Mouse (Mus musculus) liver, embryonic 14.5 days (tissue): ENCODE results near the gene Cdrt4. TPM values are rescaled to one million over a fixed set of nuclear protein-coding genes. Genes with fewer than 3 reads are reported as not detected.

Experiments
- ATAC-seq: fragments of 200-750 bp; cut with Nextera tagmentation; 2 replicates; pipeline ENCODE4 v1.8.0; 2017; ENCODE audit warnings: moderate number of reproducible peaks, mild to moderate bottlenecking, moderate library complexity; ENCODE audit not compliant: insufficient read depth
- DNase-seq, 3 experiments: peaks; one replicate each; pipeline ENCODE4 v3.0.0-alpha.2; 2012 to 2013; ENCODE audit warnings: low read depth in 3 of 3, low spot score in 3 of 3
- H3K27ac ChIP-seq: fragments of 300-500 bp; sonication (generic); 2 replicates; pipeline ENCODE4 v1.5.1; 2014; ENCODE audit warnings: moderate library complexity, mild to moderate bottlenecking, control low read depth, inconsistent platforms
- H3K27me3 ChIP-seq: fragments of 300-500 bp; sonication (generic); 2 replicates; pipeline ENCODE4 v1.6.1; 2014; ENCODE audit warnings: mild to moderate bottlenecking, low read length, moderate library complexity; ENCODE audit not compliant: control insufficient read depth, insufficient read depth
- H3K36me3 ChIP-seq: fragments of 300-500 bp; sonication (generic); replicated peaks from 2 replicates; pipeline ENCODE4 v1.6.1; 2014; ENCODE audit warnings: low read depth; ENCODE audit not compliant: control insufficient read depth, insufficient read depth
- H3K4me1 ChIP-seq, 2 experiments: fragments of 200-500 bp in 1 of 2; fragments of 300-500 bp in 1 of 2; sonication (generic) in 1 of 2; replicated peaks; 2 replicates each; pipeline ENCODE4 v1.6.1; 2012 to 2014; ENCODE audit warnings: antibody characterized with exemption in 1 of 2, inconsistent platforms in 1 of 2, low read length in 1 of 2; ENCODE audit not compliant: control insufficient read depth in 2 of 2, insufficient read depth in 2 of 2
- H3K4me2 ChIP-seq: fragments of 300-500 bp; sonication (generic); 2 replicates; pipeline ENCODE4 v1.6.1; 2014; ENCODE audit warnings: low read depth, mild to moderate bottlenecking, control low read depth, moderate library complexity
- H3K4me3 ChIP-seq, 2 experiments: fragments of 200-500 bp in 1 of 2; fragments of 300-500 bp in 1 of 2; sonication (generic) in 1 of 2; 2 replicates each; pipeline ENCODE4 v1.5.1; 2012 to 2014; ENCODE audit warnings: low read depth in 2 of 2, low read length in 2 of 2, mild to moderate bottlenecking in 2 of 2, control low read depth in 1 of 2, inconsistent platforms in 1 of 2, moderate library complexity in 1 of 2; ENCODE audit not compliant: insufficient read depth in 1 of 2
- H3K9ac ChIP-seq: fragments of 300-500 bp; sonication (generic); replicated peaks from 2 replicates; pipeline ENCODE4 v1.6.1; 2014; ENCODE audit warnings: mild to moderate bottlenecking, control low read depth, moderate library complexity
- H3K9me3 ChIP-seq: fragments of 300-500 bp; sonication (generic); 2 replicates; pipeline ENCODE4 v1.6.1; 2016; ENCODE audit warnings: low read length, mixed read lengths; ENCODE audit not compliant: control insufficient read depth
- CTCF ChIP-seq: IDR thresholded peaks from 2 replicates; pipeline ENCODE4 v1.5.1; 2016; ENCODE audit warnings: antibody characterized with exemption, low read depth, control low read depth
- EP300 ChIP-seq: IDR thresholded peaks from 2 replicates; pipeline ENCODE4 v1.6.1; 2016; ENCODE audit warnings: antibody characterized with exemption, low read depth
- WGBS: fragments of 180-500 bp; shearing (Covaris S2); extraction: QIAGEN DNeasy Blood & Tissue Kit; methylation state at CpG from one replicate; pipeline ENCODE4 v1.1.7; 2014; ENCODE audit not compliant: insufficient replicate concordance; 5-methylcytosine and 5-hydroxymethylcytosine counted together
- polyA plus RNA-seq, 2 experiments: library from polyadenylated mRNA; depleted of rRNA in 1 of 2; stranded (reverse) in 1 of 2; unstranded in 1 of 2; fragments of >200 nt; fragmentation: Nextera tagmentation in 1 of 2; extraction: Ambion mirVana in 1 of 2; gene quantifications; 2 replicates each; pipeline versions ENCODE4 v1.2.1 to v1.2.3; 2012 to 2014

Cdrt4 gene
- polyA plus RNA-seq, 2 experiments, result not detected

GRCm38 (mm10) chr11:62995066-62995754, 44.2 kb downstream of the Cdrt4 start:
- Histone ChIP-seq H3K4me2 (no peak overlapping the region), H3K9me3 (no peaks in the 10 kb centered on the region), H3K9ac (no peak overlapping the region), H3K4me3 (no peak overlapping the region), H3K4me1 (no peaks in the 10 kb centered on the region), H3K27ac (no peak overlapping the region), H3K27me3 (no peaks in the 10 kb centered on the region), H3K36me3 (no peaks in the 10 kb centered on the region)
- ATAC-seq, result no peak
- DNase-seq, result no peak
- WGBS, result 59% methylated on average over 9 of the region's 9 CpGs
- no peak for TF ChIP-seq CTCF
- no peak for TF ChIP-seq EP300

GRCm38 (mm10) chr11:62995755-62996521, 44.9 kb downstream of the Cdrt4 start:
- Histone ChIP-seq H3K27ac (no peak overlapping the region), H3K27me3 (no peaks in the 10 kb centered on the region), H3K4me2 (no peak overlapping the region), H3K36me3 (no peaks in the 10 kb centered on the region), H3K4me1 (no peaks in the 10 kb centered on the region), H3K9me3 (no peaks in the 10 kb centered on the region), H3K9ac (no peak overlapping the region), H3K4me3 (no peak overlapping the region)
- DNase-seq, result no peak
- TF ChIP-seq CTCF, result no peak
- TF ChIP-seq EP300, result no peak
- no peak for ATAC-seq
- 44% methylated on average over 5 of the region's 5 CpGs for WGBS

- H3K36me3 ChIP-seq, result no peaks in the 10 kb centered on the region
- ATAC-seq (no peak), DNase-seq (no peak)
- no peak for TF ChIP-seq CTCF
- no peak for TF ChIP-seq EP300
- 53% methylated on average over 4 of the region's 4 CpGs for WGBS
- no peaks in the 10 kb centered on the region for H3K4me1 ChIP-seq
- no peaks in the 10 kb centered on the region for H3K27me3 ChIP-seq
- no peaks in the 10 kb centered on the region for H3K9me3 ChIP-seq
- no peak overlapping the region for H3K4me2 ChIP-seq
- H3K4me3 ChIP-seq, result no peak overlapping the region
- no peak overlapping the region for H3K9ac ChIP-seq
- no peak overlapping the region for H3K27ac ChIP-seq
Measured at GRCm38 (mm10) chr11:62996522-62996898, 45.5 kb downstream of the Cdrt4 start.

- H3K27me3 ChIP-seq, result no peaks in the 10 kb centered on the region
- no peak for TF ChIP-seq CTCF
- H3K36me3 ChIP-seq, result no peaks in the 10 kb centered on the region
- no peak overlapping the region for H3K9ac ChIP-seq
- DNase-seq (no peak), ATAC-seq (no peak)
- no peaks in the 10 kb centered on the region for H3K9me3 ChIP-seq
- no peak overlapping the region for H3K4me3 ChIP-seq
- H3K4me1 ChIP-seq, result no peaks in the 10 kb centered on the region
- no peak overlapping the region for H3K27ac ChIP-seq
- 59% methylated on average over 5 of the region's 5 CpGs for WGBS
- no peak overlapping the region for H3K4me2 ChIP-seq
Measured at GRCm38 (mm10) chr11:62997039-62997717, 46.2 kb downstream of the Cdrt4 start.

GRCm38 (mm10) chr11:62997718-62998281, 46.8 kb downstream of the Cdrt4 start:
- ATAC-seq (no peak), DNase-seq (no peak)
- no peak overlapping the region for H3K4me3 ChIP-seq
- no peak overlapping the region for H3K9ac ChIP-seq
- no peaks in the 10 kb centered on the region for H3K27me3 ChIP-seq
- no peak for TF ChIP-seq EP300
- TF ChIP-seq CTCF, result no peak
- H3K27ac ChIP-seq, result no peak overlapping the region
- H3K4me2 ChIP-seq, result no peak overlapping the region
- H3K9me3 ChIP-seq, result no peaks in the 10 kb centered on the region
- no peaks in the 10 kb centered on the region for H3K36me3 ChIP-seq
- H3K4me1 ChIP-seq, result no peaks in the 10 kb centered on the region
- WGBS, result 66% methylated on average over 11 of the region's 11 CpGs
